Mouse (Mus musculus): Measurements from ENCODE around the gene Gm20219. TPM values are rescaled to one million over a fixed set of nuclear protein-coding genes. Genes with fewer than 3 reads are reported as not detected.

The Gm20219 gene
- polyA plus RNA-seq, 1 experiment = 3.1 TPM

- TF ChIP-seq POLR2A (IDR thresholded peaks at IDR 0.05; ENCODE audit: borderline replicate concordance, extremely low read depth, insufficient read depth, insufficient read length, poor library complexity, severe bottlenecking) (no peak), CTCF (IDR thresholded peaks at IDR 0.05; ENCODE audit: borderline replicate concordance, extremely low read depth, insufficient read depth, insufficient read length) (no peak)
- DNase-seq (ENCODE audit: low read depth) = peak; percentile 97
These were observed 2.2 kb downstream of the Gm20219 start for GRCm38 (mm10) chr17:56551841-56552581.

- TF ChIP-seq CTCF (IDR thresholded peaks at IDR 0.05; ENCODE audit: borderline replicate concordance, extremely low read depth, insufficient read depth, insufficient read length) (no peak), POLR2A (IDR thresholded peaks at IDR 0.05; ENCODE audit: borderline replicate concordance, extremely low read depth, insufficient read depth, insufficient read length, poor library complexity, severe bottlenecking) (no peak)
- DNase-seq (ENCODE audit: low read depth) = no peak
These were observed 3.3 kb downstream of the Gm20219 start for GRCm38 (mm10) chr17:56550784-56551475.

- TF ChIP-seq CTCF (IDR thresholded peaks at IDR 0.05; ENCODE audit: borderline replicate concordance, extremely low read depth, insufficient read depth, insufficient read length) (no peak), POLR2A (IDR thresholded peaks at IDR 0.05; ENCODE audit: borderline replicate concordance, extremely low read depth, insufficient read depth, insufficient read length, poor library complexity, severe bottlenecking) (no peak)
- peak; percentile 70 for DNase-seq (ENCODE audit: low read depth)
These were observed 5.5 kb downstream of the Gm20219 start for GRCm38 (mm10) chr17:56548605-56549105.

- DNase-seq (ENCODE audit: low read depth) = peak; percentile 38
- peak; percentile 39; the same call in 1 of the 2 replicates for TF ChIP-seq CTCF (IDR thresholded peaks at IDR 0.05; ENCODE audit: borderline replicate concordance, extremely low read depth, insufficient read depth, insufficient read length)
- TF ChIP-seq POLR2A (IDR thresholded peaks at IDR 0.05; ENCODE audit: borderline replicate concordance, extremely low read depth, insufficient read depth, insufficient read length, poor library complexity, severe bottlenecking) = no peak
These were observed 6.2 kb downstream of the Gm20219 start for GRCm38 (mm10) chr17:56547846-56548604.

- TF ChIP-seq CTCF (IDR thresholded peaks at IDR 0.05; ENCODE audit: borderline replicate concordance, extremely low read depth, insufficient read depth, insufficient read length) (no peak), POLR2A (IDR thresholded peaks at IDR 0.05; ENCODE audit: borderline replicate concordance, extremely low read depth, insufficient read depth, insufficient read length, poor library complexity, severe bottlenecking) (no peak)
- DNase-seq (ENCODE audit: low read depth) = peak; percentile 86
These were observed 6.9 kb downstream of the Gm20219 start for GRCm38 (mm10) chr17:56547116-56547845.

- TF ChIP-seq POLR2A (IDR thresholded peaks at IDR 0.05; ENCODE audit: borderline replicate concordance, extremely low read depth, insufficient read depth, insufficient read length, poor library complexity, severe bottlenecking) (no peak), CTCF (IDR thresholded peaks at IDR 0.05; ENCODE audit: borderline replicate concordance, extremely low read depth, insufficient read depth, insufficient read length) (no peak)
- DNase-seq (ENCODE audit: low read depth) = no peak
These were observed 7.6 kb downstream of the Gm20219 start for GRCm38 (mm10) chr17:56546576-56546975.

GRCm38 (mm10) chr17:56545945-56546344, 8.2 kb downstream of the Gm20219 start:
- TF ChIP-seq CTCF (IDR thresholded peaks at IDR 0.05; ENCODE audit: borderline replicate concordance, extremely low read depth, insufficient read depth, insufficient read length) = no peak
- TF ChIP-seq POLR2A (IDR thresholded peaks at IDR 0.05; ENCODE audit: borderline replicate concordance, extremely low read depth, insufficient read depth, insufficient read length, poor library complexity, severe bottlenecking) = no peak
- no peak for DNase-seq (ENCODE audit: low read depth)

- DNase-seq (ENCODE audit: low read depth) = no peak
- no peak for TF ChIP-seq CTCF (IDR thresholded peaks at IDR 0.05; ENCODE audit: borderline replicate concordance, extremely low read depth, insufficient read depth, insufficient read length)
- no peak for TF ChIP-seq POLR2A (IDR thresholded peaks at IDR 0.05; ENCODE audit: borderline replicate concordance, extremely low read depth, insufficient read depth, insufficient read length, poor library complexity, severe bottlenecking)
These were observed 9.3 kb downstream of the Gm20219 start for GRCm38 (mm10) chr17:56544699-56545387.

GRCm38 (mm10) chr17:56543684-56544224, 10.4 kb downstream of the Gm20219 start:
- DNase-seq (ENCODE audit: low read depth) = no peak
- TF ChIP-seq POLR2A (IDR thresholded peaks at IDR 0.05; ENCODE audit: borderline replicate concordance, extremely low read depth, insufficient read depth, insufficient read length, poor library complexity, severe bottlenecking) = no peak

GRCm38 (mm10) chr17:56542736-56543135, 11.5 kb downstream of the Gm20219 start:
- peak; percentile 81 for DNase-seq (ENCODE audit: low read depth)
- no peak for TF ChIP-seq POLR2A (IDR thresholded peaks at IDR 0.05; ENCODE audit: borderline replicate concordance, extremely low read depth, insufficient read depth, insufficient read length, poor library complexity, severe bottlenecking)
- TF ChIP-seq CTCF (IDR thresholded peaks at IDR 0.05; ENCODE audit: borderline replicate concordance, extremely low read depth, insufficient read depth, insufficient read length) = no peak
